Mouse (Mus musculus) kidney, embryonic 16.5 days (tissue): Measurements from ENCODE around the gene Mat1a. TPM values are rescaled to one million over a fixed set of nuclear protein-coding genes. Genes with fewer than 3 reads are reported as not detected.

Experiments
- ATAC-seq: fragments of 200-750 bp; cut with Nextera tagmentation; 2 replicates; pipeline ENCODE4 v1.8.0; 2017; ENCODE audit warnings: moderate TSS enrichment; ENCODE audit not compliant: low FRiP score, low TSS enrichment
- H3K27ac ChIP-seq: fragments of 300-500 bp; sonication (generic); 2 replicates; pipeline ENCODE4 v1.5.1; 2014; ENCODE audit warnings: low read length
- H3K27me3 ChIP-seq: fragments of 300-500 bp; sonication (generic); 2 replicates; pipeline ENCODE4 v1.6.1; 2014; ENCODE audit warnings: low read length, control low read depth, mixed read lengths; ENCODE audit not compliant: insufficient read depth
- H3K36me3 ChIP-seq: fragments of 300-500 bp; sonication (generic); 2 replicates; pipeline ENCODE4 v1.6.1; 2014; ENCODE audit warnings: low read length, control low read depth, mixed read lengths; ENCODE audit not compliant: insufficient read depth
- H3K4me1 ChIP-seq: fragments of 300-500 bp; sonication (generic); 2 replicates; pipeline ENCODE4 v1.6.1; 2014; ENCODE audit warnings: low read length, control low read depth, mixed read lengths; ENCODE audit not compliant: insufficient read depth
- H3K4me2 ChIP-seq: fragments of 300-500 bp; sonication (generic); replicated peaks from 2 replicates; pipeline ENCODE4 v1.6.1; 2014; ENCODE audit warnings: low read depth, low read length
- H3K4me3 ChIP-seq: fragments of 300-500 bp; sonication (generic); 2 replicates; pipeline ENCODE4 v1.5.1; 2014; ENCODE audit warnings: mild to moderate bottlenecking, low read length
- H3K9ac ChIP-seq: fragments of 300-500 bp; sonication (generic); replicated peaks from 2 replicates; pipeline ENCODE4 v1.6.1; 2014; ENCODE audit warnings: low read length
- H3K9me3 ChIP-seq: fragments of 300-500 bp; sonication (generic); 2 replicates; pipeline ENCODE4 v1.6.1; 2016; ENCODE audit warnings: low read length, control low read depth
- WGBS: fragments of 180-500 bp; shearing (Covaris S2); extraction: QIAGEN DNeasy Blood & Tissue Kit; methylation state at CpG from one replicate; pipeline ENCODE4 v1.1.7; 2014; 5-methylcytosine and 5-hydroxymethylcytosine counted together
- polyA plus RNA-seq: library from polyadenylated mRNA; unstranded; fragments of >200 nt; fragmentation: Nextera tagmentation; extraction: Ambion mirVana; gene quantifications from 2 replicates; pipeline ENCODE4 v1.2.1, GENCODE M21; 2015

The Mat1a gene
- polyA plus RNA-seq, 1 experiment from 2014 or later = 0.54 TPM

DNA sequence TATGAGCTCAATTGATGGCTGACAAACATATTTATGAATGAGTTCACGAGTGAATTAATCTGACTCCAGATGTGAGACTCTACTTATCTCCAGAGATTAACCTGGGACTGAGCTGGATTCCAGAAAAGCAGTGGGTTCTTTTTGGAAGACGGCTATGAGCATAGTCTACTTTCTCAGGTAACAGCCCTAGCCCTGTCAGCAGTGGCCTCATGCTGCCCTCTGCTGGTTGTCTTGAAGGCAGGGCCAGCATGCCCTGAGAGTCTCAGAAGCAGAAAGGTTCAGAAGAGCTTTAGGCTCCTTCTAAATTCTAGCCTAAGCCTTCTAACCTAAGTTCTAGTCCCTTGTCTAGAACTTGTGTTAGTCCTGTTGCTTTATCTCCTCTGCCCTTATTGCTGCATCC is 57.8 kb downstream of the Mat1a start:
- 19% methylated on average over 2 of the region's 2 CpGs for WGBS
- peak; percentile 85; the same call in 1 of the 2 replicates for ATAC-seq
- Histone ChIP-seq H3K4me3 (no peak overlapping the region), H3K36me3 (no peaks in the 10 kb centered on the region), H3K9ac (no peak overlapping the region), H3K4me1 (no peaks in the 10 kb centered on the region), H3K27me3 (no peaks in the 10 kb centered on the region), H3K9me3 (no peaks in the 10 kb centered on the region), H3K27ac (no peak overlapping the region), H3K4me2 (no peak overlapping the region)

DNA sequence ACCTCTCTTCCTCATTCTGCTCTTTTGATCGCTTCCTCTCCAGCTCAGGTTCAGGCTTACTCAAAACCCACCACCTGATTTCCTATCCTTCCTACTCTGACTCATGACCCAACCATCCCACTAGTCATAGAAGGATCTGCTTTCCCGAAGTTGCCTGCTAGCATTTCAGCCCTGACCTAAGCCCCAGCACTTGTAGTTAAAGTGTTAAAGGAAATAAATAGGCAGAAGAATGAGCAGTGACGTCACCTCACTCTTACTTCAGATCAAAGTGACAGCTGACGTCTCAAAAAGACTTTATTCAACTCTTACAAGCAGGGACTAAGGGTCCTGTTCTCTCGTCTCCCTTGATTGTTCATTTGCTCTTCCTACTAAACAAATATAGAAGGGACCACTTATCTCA is 62.4 kb downstream of the Mat1a start:
- no peaks in the 10 kb centered on the region for H3K36me3 ChIP-seq
- no peaks in the 10 kb centered on the region for H3K27me3 ChIP-seq
- H3K9ac ChIP-seq = no peak overlapping the region
- H3K9me3 ChIP-seq = no peaks in the 10 kb centered on the region
- no peaks in the 10 kb centered on the region for H3K4me1 ChIP-seq
- ATAC-seq = no peak
- H3K4me3 ChIP-seq = no peak overlapping the region
- H3K27ac ChIP-seq = no peak overlapping the region
- H3K4me2 ChIP-seq = no peak overlapping the region
- WGBS = 53% methylated on average over 5 of the region's 5 CpGs

DNA sequence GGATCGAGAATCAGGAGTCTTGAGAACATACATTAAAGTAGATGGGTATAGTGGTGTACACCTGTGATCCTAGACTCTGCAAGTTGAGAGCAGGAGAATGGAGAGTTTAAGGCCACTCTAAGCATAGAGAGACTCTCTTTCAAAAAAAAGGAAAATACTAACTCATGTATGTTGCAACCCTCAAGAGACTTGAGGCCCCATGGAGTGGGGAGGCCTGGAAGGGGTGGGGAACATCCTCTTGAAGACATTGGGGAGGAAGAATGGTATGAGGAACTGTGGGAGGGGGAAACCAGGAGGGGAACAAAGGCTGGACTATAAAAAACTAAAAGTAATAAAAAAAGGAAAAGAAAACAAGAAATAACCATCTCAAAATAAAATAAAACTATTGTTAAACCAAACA is 63.7 kb downstream of the Mat1a start:
- no peak for ATAC-seq
- H3K4me3 ChIP-seq = no peak overlapping the region
- no peaks in the 10 kb centered on the region for H3K4me1 ChIP-seq
- no peak overlapping the region for H3K27ac ChIP-seq
- no peaks in the 10 kb centered on the region for H3K9me3 ChIP-seq
- no peak overlapping the region for H3K4me2 ChIP-seq
- no peaks in the 10 kb centered on the region for H3K36me3 ChIP-seq
- 91% methylated on average over 1 of the region's 1 CpGs for WGBS
- H3K27me3 ChIP-seq = no peaks in the 10 kb centered on the region
- no peak overlapping the region for H3K9ac ChIP-seq

DNA sequence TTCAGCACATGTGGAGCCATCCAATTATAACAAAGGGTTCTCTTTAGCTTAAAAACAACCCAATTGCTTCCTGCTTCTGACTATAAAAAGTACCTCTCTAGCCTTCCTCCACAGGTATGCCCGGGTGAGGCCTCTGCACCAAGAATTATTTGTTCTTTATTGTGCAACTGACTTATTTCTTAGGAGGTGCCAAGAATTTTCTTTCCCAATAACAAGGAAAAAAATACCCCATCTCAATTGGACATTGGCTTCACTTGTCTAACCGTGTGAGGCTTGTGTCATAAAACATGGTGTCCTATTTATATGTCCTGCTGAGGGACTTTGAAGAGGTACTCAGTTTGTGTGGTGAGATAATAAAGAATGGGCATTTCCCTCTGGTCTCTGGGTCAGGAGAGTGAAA is 65.7 kb downstream of the Mat1a start:
- Histone ChIP-seq H3K27ac (no peak overlapping the region), H3K36me3 (no peaks in the 10 kb centered on the region), H3K4me3 (no peak overlapping the region), H3K27me3 (no peaks in the 10 kb centered on the region), H3K9ac (no peak overlapping the region), H3K9me3 (no peaks in the 10 kb centered on the region), H3K4me2 (no peak overlapping the region), H3K4me1 (no peaks in the 10 kb centered on the region)
- WGBS = 79% methylated on average over 2 of the region's 2 CpGs
- no peak for ATAC-seq

Other genes starting within 250 kb of the Mat1a start
- 0.81 and 0.99 TPM in 2 replicates for gene Sh2d4b, start 211.8 kb upstream of the Mat1a start, polyA plus RNA-seq
- gene Tspan14, start 138.2 kb upstream of the Mat1a start, polyA plus RNA-seq = 138 and 144 TPM in 2 replicates
- 109 and 111 TPM in 2 replicates for gene Fam213a, start 91.2 kb upstream of the Mat1a start, polyA plus RNA-seq
- gene Dydc2, start 35.8 kb upstream of the Mat1a start, polyA plus RNA-seq = 0.45 TPM in 1 of 2 replicates, not detected in the other
- gene Dydc1, start 32.1 kb upstream of the Mat1a start, polyA plus RNA-seq = not detected in 2 replicates
- gene Sftpa1, start 26.7 kb downstream of the Mat1a start, polyA plus RNA-seq = 3.9 TPM in 1 of 2 replicates, not detected in the other
- gene Mbl1, start 46.4 kb downstream of the Mat1a start, polyA plus RNA-seq = 0.19 TPM in 1 of 2 replicates, not detected in the other
- 0.16 and 0.45 TPM in 2 replicates for gene Sftpd, start 80.1 kb downstream of the Mat1a start, polyA plus RNA-seq
- gene Gm2832, start 173.8 kb downstream of the Mat1a start, polyA plus RNA-seq = not detected in 2 replicates
- not detected in 2 replicates for gene Gm5798, start 243.6 kb downstream of the Mat1a start, polyA plus RNA-seq